Mouse (Mus musculus) embryonic facial prominence, embryonic 15.5 days (tissue): Measurements from ENCODE around the gene Zbtb21. TPM values are rescaled to one million over a fixed set of nuclear protein-coding genes. Genes with fewer than 3 reads are reported as not detected.
A peak's percentile ranks its signal among the peaks of the same experiment; 100 is the strongest.
"Not testable (repeated sequence)": the region's sequence is repeated elsewhere in the genome, so short reads cannot be mapped to it uniquely, and the experiment has no call there.

Source experiments
- ATAC-seq: fragments of 200-750 bp; cut with Nextera tagmentation; 2 replicates; pipeline ENCODE4 v1.8.0; 2017; ENCODE audit warnings: low read depth, moderate TSS enrichment; ENCODE audit not compliant: insufficient number of reproducible peaks, low FRiP score, low TSS enrichment
- H3K27ac ChIP-seq: fragments of 300-500 bp; sonication (generic); replicated peaks from 2 replicates; pipeline ENCODE4 v1.5.1; 2015; ENCODE audit warnings: mild to moderate bottlenecking, inconsistent platforms
- H3K27me3 ChIP-seq: fragments of 300-500 bp; sonication (generic); 2 replicates; pipeline ENCODE4 v1.6.1; 2015; ENCODE audit warnings: inconsistent platforms
- H3K36me3 ChIP-seq: fragments of 300-500 bp; sonication (generic); 2 replicates; pipeline ENCODE4 v1.6.1; 2015; ENCODE audit warnings: mild to moderate bottlenecking, inconsistent platforms
- H3K4me1 ChIP-seq: fragments of 300-500 bp; sonication (generic); 2 replicates; pipeline ENCODE4 v1.6.1; 2015; ENCODE audit warnings: inconsistent platforms
- H3K4me2 ChIP-seq: fragments of 300-500 bp; sonication (generic); replicated peaks from 2 replicates; pipeline ENCODE4 v1.6.1; 2015; ENCODE audit warnings: mild to moderate bottlenecking, inconsistent platforms
- H3K4me3 ChIP-seq: fragments of 300-500 bp; sonication (generic); replicated peaks from 2 replicates; pipeline ENCODE4 v1.5.1; 2015; ENCODE audit warnings: mild to moderate bottlenecking, inconsistent platforms
- H3K9ac ChIP-seq: fragments of 300-500 bp; sonication (generic); 2 replicates; pipeline ENCODE4 v1.6.1; 2015; ENCODE audit warnings: inconsistent platforms
- H3K9me3 ChIP-seq: fragments of 300-500 bp; sonication (generic); replicated peaks from 2 replicates; pipeline ENCODE4 v1.6.1; 2016; ENCODE audit warnings: inconsistent platforms
- WGBS: fragments of 180-500 bp; shearing (Covaris S2); methylation state at CpG from one replicate; pipeline ENCODE4 v1.1.7; 2015; 5-methylcytosine and 5-hydroxymethylcytosine counted together
- polyA plus RNA-seq: library from polyadenylated mRNA; unstranded; fragments of >200 nt; fragmentation: Nextera tagmentation; extraction: Ambion mirVana; gene quantifications from 2 replicates; pipeline ENCODE4 v1.2.1, GENCODE M21; 2015

The Zbtb21 gene
- 14.3 and 15.0 TPM in 2 replicates for polyA plus RNA-seq

- Histone ChIP-seq H3K36me3 (no peaks in the 10 kb centered on the region), H3K4me1 (peaks cover 20% of the 10 kb centered on the region), H3K27me3 (no peaks in the 10 kb centered on the region), H3K4me2 (peak within 1 kb of the TSS; percentile 80), H3K4me3 (peak within 1 kb of the TSS; percentile 89), H3K27ac (peak within 1 kb of the TSS; percentile 99), H3K9ac (peak within 1 kb of the TSS; percentile 90), H3K9me3 (no peaks in the 10 kb centered on the region)
- ATAC-seq: peak; percentile 98
- WGBS: under 1% methylated on average over 78 of the region's 78 CpGs
Measured at GRCm38 (mm10) chr16:97962151-97962948, at the start of gene Zbtb21, which contains the start of gene C2cd2. Gene Zbtb21 (minus strand): TSS chr16:97962622. Gene C2cd2 (minus strand): TSS chr16:97962598.

GRCm38 (mm10) chr16:97997383-97997731 is 34.9 kb upstream of the Zbtb21 start:
- H3K9ac ChIP-seq: peak overlapping the region; percentile 16
- peak overlapping the region; percentile 81 for H3K27ac ChIP-seq
- H3K4me1 ChIP-seq: peaks cover 11% of the 10 kb centered on the region
- not testable (repeated sequence) for H3K9me3 ChIP-seq, H3K27me3 ChIP-seq
- WGBS: 1% methylated on average over 8 of the region's 8 CpGs
- H3K4me2 ChIP-seq: peak overlapping the region; percentile 56
- ATAC-seq: peak; percentile 77
- peak overlapping the region; percentile 51 for H3K4me3 ChIP-seq
- peaks cover 17% of the 10 kb centered on the region; the same call in 1 of the 2 replicates for H3K36me3 ChIP-seq

- Histone ChIP-seq H3K36me3 (peaks cover 14% of the 10 kb centered on the region; the same call in 1 of the 2 replicates), H3K4me2 (peak within 1 kb of the TSS; percentile 56), H3K4me3 (peak within 1 kb of the TSS; percentile 51), H3K4me1 (peaks cover 11% of the 10 kb centered on the region), H3K27me3 (no peaks in the 10 kb centered on the region), H3K9me3 (0 out of 2 replicates have a peak, but pooled peaks cover 3% of the 10 kb centered on the region), H3K27ac (peak within 1 kb of the TSS; percentile 81), H3K9ac (peak within 1 kb of the TSS; percentile 16)
- 3% methylated on average over 22 of the region's 22 CpGs for WGBS
- ATAC-seq: peak; percentile 97
Measured at GRCm38 (mm10) chr16:97996616-97997382, 34.4 kb upstream of the Zbtb21 start, which contains the start of gene B230307C23Rik. Gene B230307C23Rik (plus strand): TSS chr16:97997315.

GRCm38 (mm10) chr16:97995849-97996615 is 33.6 kb upstream of the Zbtb21 start:
- WGBS: 4% methylated on average over 1 of the region's 1 CpGs
- H3K9ac ChIP-seq: no peak overlapping the region
- no peaks in the 10 kb centered on the region for H3K27me3 ChIP-seq
- no peak overlapping the region for H3K27ac ChIP-seq
- no peak for ATAC-seq
- peaks cover 11% of the 10 kb centered on the region for H3K4me1 ChIP-seq
- 0 out of 2 replicates have a peak, but pooled peaks cover 3% of the 10 kb centered on the region for H3K9me3 ChIP-seq
- peak overlapping the region; percentile 56 for H3K4me2 ChIP-seq
- peaks cover 14% of the 10 kb centered on the region; the same call in 1 of the 2 replicates for H3K36me3 ChIP-seq
- peak overlapping the region; percentile 51 for H3K4me3 ChIP-seq

GRCm38 (mm10) chr16:97992477-97992876 is 30.1 kb upstream of the Zbtb21 start:
- not testable (repeated sequence) for H3K9ac ChIP-seq, H3K27ac ChIP-seq, H3K36me3 ChIP-seq, H3K4me2 ChIP-seq, ATAC-seq, H3K9me3 ChIP-seq, H3K4me3 ChIP-seq, H3K27me3 ChIP-seq, H3K4me1 ChIP-seq
- WGBS: 76% methylated on average over 3 of the region's 3 CpGs

- no peaks in the 10 kb centered on the region for H3K36me3 ChIP-seq
- H3K9ac ChIP-seq: no peak overlapping the region
- 0 out of 2 replicates have a peak, but pooled peaks cover 4% of the 10 kb centered on the region for H3K4me1 ChIP-seq
- no peaks in the 10 kb centered on the region for H3K9me3 ChIP-seq
- H3K27ac ChIP-seq: no peak overlapping the region
- H3K27me3 ChIP-seq: no peaks in the 10 kb centered on the region
- no peak for ATAC-seq
- 84% methylated on average over 2 of the region's 2 CpGs for WGBS
- H3K4me2 ChIP-seq: no peak overlapping the region
- no peak overlapping the region for H3K4me3 ChIP-seq
Measured at GRCm38 (mm10) chr16:97991517-97991916, 29.1 kb upstream of the Zbtb21 start.

GRCm38 (mm10) chr16:97984589-97984988 is 22.2 kb upstream of the Zbtb21 start:
- H3K4me2 ChIP-seq: no peak overlapping the region
- no peak overlapping the region for H3K27ac ChIP-seq
- H3K36me3 ChIP-seq: no peaks in the 10 kb centered on the region
- no peaks in the 10 kb centered on the region for H3K27me3 ChIP-seq
- no peaks in the 10 kb centered on the region for H3K4me1 ChIP-seq
- H3K9me3 ChIP-seq: no peaks in the 10 kb centered on the region
- H3K9ac ChIP-seq: no peak overlapping the region
- H3K4me3 ChIP-seq: no peak overlapping the region
- no peak for ATAC-seq
- WGBS: 82% methylated on average over 5 of the region's 5 CpGs

- no peak for ATAC-seq
- WGBS: 77% methylated on average over 1 of the region's 1 CpGs
- no peaks in the 10 kb centered on the region for H3K9me3 ChIP-seq
- H3K9ac ChIP-seq: no peak overlapping the region
- H3K4me3 ChIP-seq: no peak overlapping the region
- H3K4me2 ChIP-seq: no peak overlapping the region
- H3K36me3 ChIP-seq: no peaks in the 10 kb centered on the region
- no peak overlapping the region for H3K27ac ChIP-seq
- H3K4me1 ChIP-seq: no peaks in the 10 kb centered on the region
- no peaks in the 10 kb centered on the region for H3K27me3 ChIP-seq
Measured at GRCm38 (mm10) chr16:97981362-97981761, 18.9 kb upstream of the Zbtb21 start.

- H3K9ac ChIP-seq: no peak overlapping the region
- 77% methylated on average over 3 of the region's 3 CpGs for WGBS
Measured at GRCm38 (mm10) chr16:97977722-97978121, 15.3 kb upstream of the Zbtb21 start.

GRCm38 (mm10) chr16:97977277-97977676 is 14.9 kb upstream of the Zbtb21 start:
- no peak overlapping the region for H3K9ac ChIP-seq
- no peaks in the 10 kb centered on the region for H3K9me3 ChIP-seq
- no peak overlapping the region for H3K4me2 ChIP-seq
- H3K36me3 ChIP-seq: no peaks in the 10 kb centered on the region
- no peaks in the 10 kb centered on the region for H3K4me1 ChIP-seq
- H3K27me3 ChIP-seq: no peaks in the 10 kb centered on the region
- no peak for ATAC-seq
- H3K4me3 ChIP-seq: no peak overlapping the region
- H3K27ac ChIP-seq: no peak overlapping the region
- 68% methylated on average over 1 of the region's 1 CpGs for WGBS

More at GRCm38 (mm10) chr16:97977722-97978121, 15.3 kb upstream of the Zbtb21 start:
- no peak for ATAC-seq
- H3K4me1 ChIP-seq: no peaks in the 10 kb centered on the region
- H3K9me3 ChIP-seq: no peaks in the 10 kb centered on the region
- no peaks in the 10 kb centered on the region for H3K27me3 ChIP-seq
- no peak overlapping the region for H3K4me2 ChIP-seq
- no peak overlapping the region for H3K4me3 ChIP-seq
- H3K36me3 ChIP-seq: no peaks in the 10 kb centered on the region
- no peak overlapping the region for H3K27ac ChIP-seq
